Mouse (Mus musculus) kidney, adult 10 weeks (tissue): ENCODE results near the gene Nhlrc3. TPM values are rescaled to one million over a fixed set of nuclear protein-coding genes. Genes with fewer than 3 reads are reported as not detected.

Experiments
- polyA plus RNA-seq: library from polyadenylated mRNA; stranded (reverse); fragments of 350-450 nt; fragmentation: Illumina TruSeq; extraction: RNeasy Lipid Tissue Mini Kit (QIAGEN cat#74804); gene quantifications from one replicate; pipeline ENCODE4 v1.2.3, GENCODE M21; 2014; ENCODE audit warnings: low read depth, low replicate concordance

The Nhlrc3 gene
- polyA plus RNA-seq: 12.2 TPM

GRCm38 (mm10) chr3:53463046-53463764 lies at the start of gene Nhlrc3, which contains the start of gene Proser1:
Gene Nhlrc3 (minus strand): TSS chr3:53463332.
Gene Proser1 (plus strand): TSS chr3:53463666.

GRCm38 (mm10) chr3:53488353-53488752 lies 25.2 kb upstream of the Nhlrc3 start, which contains the start of gene Stoml3:
Gene Stoml3 (plus strand): TSS chr3:53488653.

Other genes with a start within 250 kb of the Nhlrc3 start
- 10.3 TPM for gene Proser1, start 334 bp upstream of the Nhlrc3 start, polyA plus RNA-seq
- gene Stoml3, start 25.3 kb upstream of the Nhlrc3 start, polyA plus RNA-seq: not detected
- gene Frem2, start 194.0 kb upstream of the Nhlrc3 start, polyA plus RNA-seq: 2.6 TPM